In genomic region chr4:136220133-136220775, GRCm38 (mm10) we compare ENCODE assay signal across 10 mouse cellular contexts. TPM values are rescaled to one million over a fixed set of nuclear protein-coding genes. Genes with fewer than 3 reads are reported as not detected.
A peak's percentile ranks its signal among the peaks of the same experiment; 100 is the strongest.
DNase-seq lines count a peak whose midpoint lies in the region; ATAC-seq and TF ChIP-seq lines count a peak whose summit lies in the region.
"Had no signal": no experiment of that assay in that cellular context is flagged by ENCODE, and none has a peak within 500 bp of the region (broad histone marks: within the 10 kb centered on the region; RNA-seq: fewer than 3 reads in every experiment).

No protein-coding gene starts in this region.

- no peak for DNase-seq in forebrain, embryonic 11.5 days (ENCODE audit: low spot score)
- DNase-seq in midbrain, embryonic 11.5 days (ENCODE audit: low spot score, missing footprints) = no peak
- DNase-seq in limb, embryonic 14.5 days (ENCODE audit: low spot score) = peak; percentile 66
- DNase-seq in stomach, postnatal 0 days (ENCODE audit: low spot score) = peak; percentile 39
- no peak for DNase-seq in right cerebral cortex, adult 2 months (ENCODE audit: low spot score in 2 of 2)
- DNase-seq in layer of hippocampus, adult 8-10 months (ENCODE audit: low spot score in 2 of 2) = no peak
- DNase-seq: cerebellum, adult 9-10 months; left cerebral cortex, postnatal 4 days had no signal

- ATAC-seq in forebrain, embryonic 11.5 days (replicated peaks; ENCODE audit: low FRiP score) = no peak
- ATAC-seq in forebrain, embryonic 15.5 days (replicated peaks) = no peak
- ATAC-seq in midbrain, embryonic 11.5 days (ENCODE audit: low FRiP score) = no peak
- ATAC-seq in midbrain, embryonic 13.5 days = no peak
- peak; percentile 50; the same call in 1 of the 2 replicates for ATAC-seq in limb, embryonic 14.5 days (ENCODE audit: low FRiP score, low read depth)
- ATAC-seq in stomach, postnatal 0 days (ENCODE audit: low FRiP score, low TSS enrichment) = no peak

- no peak for TF ChIP-seq CTCF in stomach, postnatal 0 days (IDR thresholded peaks at IDR 0.05; ENCODE audit: low read depth)

- no peak for TF ChIP-seq POLR2A in limb, embryonic 14.5 days (IDR thresholded peaks at IDR 0.05; ENCODE audit: borderline replicate concordance, extremely low read depth, insufficient read depth, insufficient read length)

- no peaks in the 10 kb centered on the region for H3K36me3 ChIP-seq in forebrain, embryonic 11.5 days (ENCODE audit: control insufficient read depth, insufficient read depth, low read length)
- H3K36me3 ChIP-seq in forebrain, embryonic 15.5 days = no peaks in the 10 kb centered on the region
- H3K36me3 ChIP-seq in midbrain, embryonic 11.5 days (ENCODE audit: control insufficient read depth, insufficient read depth, low read length) = no peaks in the 10 kb centered on the region
- no peaks in the 10 kb centered on the region for H3K36me3 ChIP-seq in midbrain, embryonic 13.5 days
- H3K36me3 ChIP-seq in limb, embryonic 14.5 days (ENCODE audit: control insufficient read depth, insufficient read depth, low read length) = no peaks in the 10 kb centered on the region; the same call in none of the 2 replicates
- no peaks in the 10 kb centered on the region for H3K36me3 ChIP-seq in stomach, postnatal 0 days (ENCODE audit: control insufficient read depth, insufficient read depth, low read length)

- peak overlapping the region; percentile 29; the same call in 1 of the 2 replicates for H3K4me2 ChIP-seq in forebrain, embryonic 11.5 days (ENCODE audit: low read depth, low read length, severe bottlenecking)
- no peak overlapping the region for H3K4me2 ChIP-seq in forebrain, embryonic 15.5 days (replicated peaks)
- H3K4me2 ChIP-seq in midbrain, embryonic 11.5 days = peak overlapping the region; percentile 10; the same call in 1 of the 2 replicates
- no peak overlapping the region for H3K4me2 ChIP-seq in midbrain, embryonic 13.5 days (replicated peaks)
- H3K4me2 ChIP-seq in limb, embryonic 14.5 days (replicated peaks; ENCODE audit: low read depth, low read length, severe bottlenecking) = peak overlapping the region; percentile 41
- peak overlapping the region; percentile 34 for H3K4me2 ChIP-seq in stomach, postnatal 0 days (replicated peaks; ENCODE audit: low read depth)

- H3K9ac ChIP-seq in forebrain, embryonic 11.5 days (ENCODE audit: low read length) = 0 out of 2 replicates have a peak overlapping the region, but pooled peaks have one; percentile 3
- H3K9ac ChIP-seq in forebrain, embryonic 15.5 days (replicated peaks) = no peak overlapping the region
- H3K9ac ChIP-seq in midbrain, embryonic 11.5 days (ENCODE audit: low read length) = no peak overlapping the region
- H3K9ac ChIP-seq in midbrain, embryonic 13.5 days (replicated peaks) = no peak overlapping the region
- no peak overlapping the region; the same call in 1 of the 2 replicates for H3K9ac ChIP-seq in limb, embryonic 14.5 days (ENCODE audit: low read depth, low read length, severe bottlenecking)
- peak overlapping the region; percentile 27; the same call in 1 of the 2 replicates for H3K9ac ChIP-seq in stomach, postnatal 0 days (ENCODE audit: low read length)

- TF ChIP-seq EP300 in stomach, postnatal 0 days (optimal IDR thresholded peaks at IDR 0.05) = no peak

- no peaks in the 10 kb centered on the region for H3K9me3 ChIP-seq in forebrain, embryonic 11.5 days (ENCODE audit: control insufficient read depth, low read length)
- no peaks in the 10 kb centered on the region for H3K9me3 ChIP-seq in forebrain, embryonic 15.5 days
- H3K9me3 ChIP-seq in midbrain, embryonic 11.5 days (ENCODE audit: control insufficient read depth, low read length) = no peaks in the 10 kb centered on the region
- no peaks in the 10 kb centered on the region for H3K9me3 ChIP-seq in midbrain, embryonic 13.5 days
- no peaks in the 10 kb centered on the region for H3K9me3 ChIP-seq in limb, embryonic 14.5 days (ENCODE audit: control insufficient read depth, low read length)
- no peaks in the 10 kb centered on the region for H3K9me3 ChIP-seq in stomach, postnatal 0 days (ENCODE audit: control insufficient read depth, low read length)

- peaks cover 3% of the 10 kb centered on the region; the same call in 1 of the 2 replicates for H3K27me3 ChIP-seq in forebrain, embryonic 11.5 days (ENCODE audit: control insufficient read depth, insufficient read depth, low read length)
- no peaks in the 10 kb centered on the region for H3K27me3 ChIP-seq in forebrain, embryonic 15.5 days
- no peaks in the 10 kb centered on the region; the same call in 1 of the 2 replicates for H3K27me3 ChIP-seq in midbrain, embryonic 11.5 days (ENCODE audit: control insufficient read depth, insufficient read depth, low read length)
- H3K27me3 ChIP-seq in midbrain, embryonic 13.5 days = peaks cover 17% of the 10 kb centered on the region
- H3K27me3 ChIP-seq in limb, embryonic 14.5 days (ENCODE audit: control insufficient read depth, insufficient read depth, low read length) = no peaks in the 10 kb centered on the region
- H3K27me3 ChIP-seq in stomach, postnatal 0 days (ENCODE audit: control insufficient read depth, insufficient read depth, low read length) = no peaks in the 10 kb centered on the region

- WGBS in forebrain, embryonic 11.5 days = 7% methylated on average over 17 of the region's 17 CpGs
- 12% methylated on average over 17 of the region's 17 CpGs for WGBS in forebrain, embryonic 15.5 days
- 11% methylated on average over 17 of the region's 17 CpGs for WGBS in midbrain, embryonic 11.5 days
- 7% methylated on average over 17 of the region's 17 CpGs for WGBS in midbrain, embryonic 13.5 days
- WGBS in limb, embryonic 14.5 days = 8% methylated on average over 17 of the region's 17 CpGs
- 20% methylated on average over 17 of the region's 17 CpGs for WGBS in stomach, postnatal 0 days

- H3K27ac ChIP-seq in forebrain, embryonic 11.5 days (ENCODE audit: low read depth, low read length) = no peak overlapping the region
- H3K27ac ChIP-seq in forebrain, embryonic 15.5 days (replicated peaks) = no peak overlapping the region
- no peak overlapping the region for H3K27ac ChIP-seq in midbrain, embryonic 11.5 days (ENCODE audit: low read depth, low read length)
- no peak overlapping the region for H3K27ac ChIP-seq in midbrain, embryonic 13.5 days
- H3K27ac ChIP-seq in limb, embryonic 14.5 days (replicated peaks; ENCODE audit: low read depth, low read length) = peak overlapping the region; percentile 64
- H3K27ac ChIP-seq in stomach, postnatal 0 days (replicated peaks) = 0 out of 2 replicates have a peak overlapping the region, but pooled peaks have one; percentile 8

- H3K4me1 ChIP-seq in forebrain, embryonic 11.5 days (replicated peaks; ENCODE audit: control insufficient read depth, insufficient read depth, low read length) = peaks cover 23% of the 10 kb centered on the region
- H3K4me1 ChIP-seq in forebrain, embryonic 15.5 days = peaks cover 27% of the 10 kb centered on the region
- H3K4me1 ChIP-seq in midbrain, embryonic 11.5 days (ENCODE audit: control insufficient read depth, insufficient read depth, low read length) = peaks cover 30% of the 10 kb centered on the region
- H3K4me1 ChIP-seq in midbrain, embryonic 13.5 days (replicated peaks) = peaks cover 40% of the 10 kb centered on the region
- H3K4me1 ChIP-seq in limb, embryonic 14.5 days (ENCODE audit: control insufficient read depth, insufficient read depth, low read length) = peaks cover 44% of the 10 kb centered on the region
- peaks cover 13% of the 10 kb centered on the region for H3K4me1 ChIP-seq in stomach, postnatal 0 days (replicated peaks; ENCODE audit: control insufficient read depth, insufficient read depth)

- H3K4me3 ChIP-seq in forebrain, embryonic 11.5 days (ENCODE audit: low read depth, low read length) = no peak overlapping the region
- no peak overlapping the region for H3K4me3 ChIP-seq in forebrain, embryonic 15.5 days
- no peak overlapping the region for H3K4me3 ChIP-seq in midbrain, embryonic 11.5 days (ENCODE audit: low read depth, low read length)
- no peak overlapping the region for H3K4me3 ChIP-seq in midbrain, embryonic 13.5 days (replicated peaks)
- H3K4me3 ChIP-seq in limb, embryonic 14.5 days (replicated peaks; ENCODE audit: low read length) = peak overlapping the region; percentile 10; the same call in 1 of the 2 replicates
- no peak overlapping the region for H3K4me3 ChIP-seq in stomach, postnatal 0 days (ENCODE audit: low read depth, low read length)

RNA-seq across cellular contexts. Expression of gene Asap3, which starts 14.1 kb away (rescaled TPM):
- polyA plus RNA-seq in forebrain, embryonic 11.5 days (2014; fragmentation: Nextera tagmentation; extraction: Ambion mirVana) = 4.1 and 4.3 TPM in 2 replicates
- polyA plus RNA-seq in forebrain, embryonic 15.5 days (2015; fragmentation: Nextera tagmentation; extraction: Ambion mirVana) = 3.4 and 3.7 TPM in 2 replicates
- polyA plus RNA-seq in midbrain, embryonic 11.5 days (2014; fragmentation: Nextera tagmentation; extraction: Ambion mirVana) = 2.8 and 3.2 TPM in 2 replicates
- polyA plus RNA-seq in midbrain, embryonic 13.5 days (2015; fragmentation: Nextera tagmentation; extraction: Ambion mirVana) = 3.9 and 4.5 TPM in 2 replicates
- polyA plus RNA-seq in limb, embryonic 14.5 days (2012; rRNA removed) = 22.9 and 26.6 TPM in 2 replicates
- polyA plus RNA-seq in limb, embryonic 14.5 days (2014; fragmentation: Nextera tagmentation; extraction: Ambion mirVana) = 12.0 and 14.6 TPM in 2 replicates
- 1.6 and 1.9 TPM in 2 replicates for polyA plus RNA-seq in stomach, postnatal 0 days (2015; fragmentation: Nextera tagmentation; extraction: Ambion mirVana)
- 1 to 10 TPM; 2.5 to 6.3 (median 4.6) TPM for total RNA-seq in layer of hippocampus, adult 8-10 months (2022)

RNA-seq across cellular contexts. Expression of gene Tcea3, which starts 27.3 kb away (rescaled TPM):
- 1.1 and 1.6 TPM in 2 replicates for polyA plus RNA-seq in forebrain, embryonic 11.5 days (2014; fragmentation: Nextera tagmentation; extraction: Ambion mirVana)
- polyA plus RNA-seq in forebrain, embryonic 15.5 days (2015; fragmentation: Nextera tagmentation; extraction: Ambion mirVana) = 0.57 and 1.0 TPM in 2 replicates
- 1.5 and 1.7 TPM in 2 replicates for polyA plus RNA-seq in midbrain, embryonic 11.5 days (2014; fragmentation: Nextera tagmentation; extraction: Ambion mirVana)
- polyA plus RNA-seq in midbrain, embryonic 13.5 days (2015; fragmentation: Nextera tagmentation; extraction: Ambion mirVana) = 0.87 and 1.1 TPM in 2 replicates
- polyA plus RNA-seq in limb, embryonic 14.5 days (2012; rRNA removed) = 4.7 and 8.0 TPM in 2 replicates
- polyA plus RNA-seq in limb, embryonic 14.5 days (2014; fragmentation: Nextera tagmentation; extraction: Ambion mirVana) = 17.4 and 20.6 TPM in 2 replicates
- polyA plus RNA-seq in stomach, postnatal 0 days (2015; fragmentation: Nextera tagmentation; extraction: Ambion mirVana) = 31.1 and 35.0 TPM in 2 replicates
- under 1 TPM in 3 of 4 experiments, not detected in 1; 0.45 to 0.94 (median 0.64) TPM for total RNA-seq in layer of hippocampus, adult 8-10 months (2022)

RNA-seq across cellular contexts. Expression of gene E2f2, which starts 48.1 kb away (rescaled TPM):
- 9.4 and 10.2 TPM in 2 replicates for polyA plus RNA-seq in forebrain, embryonic 11.5 days (2014; fragmentation: Nextera tagmentation; extraction: Ambion mirVana)
- polyA plus RNA-seq in forebrain, embryonic 15.5 days (2015; fragmentation: Nextera tagmentation; extraction: Ambion mirVana) = 5.4 and 6.0 TPM in 2 replicates
- polyA plus RNA-seq in midbrain, embryonic 11.5 days (2014; fragmentation: Nextera tagmentation; extraction: Ambion mirVana) = 6.8 and 8.0 TPM in 2 replicates
- polyA plus RNA-seq in midbrain, embryonic 13.5 days (2015; fragmentation: Nextera tagmentation; extraction: Ambion mirVana) = 3.8 and 4.0 TPM in 2 replicates
- polyA plus RNA-seq in limb, embryonic 14.5 days (2012; rRNA removed) = 8.9 and 9.4 TPM in 2 replicates
- polyA plus RNA-seq in limb, embryonic 14.5 days (2014; fragmentation: Nextera tagmentation; extraction: Ambion mirVana) = 5.9 and 6.8 TPM in 2 replicates
- 0.91 and 1.5 TPM in 2 replicates for polyA plus RNA-seq in stomach, postnatal 0 days (2015; fragmentation: Nextera tagmentation; extraction: Ambion mirVana)
- 1 to 10 TPM in 2 of 4 experiments, under 1 TPM in 2; 0.57 to 1.2 (median 0.98) TPM for total RNA-seq in layer of hippocampus, adult 8-10 months (2022)

Comparison
In these comparisons a context has a peak if more than half of its experiments do, and no peak if none do; other contexts are left out.
1. H3K4me2 ChIP-seq: peak in forebrain, embryonic 11.5 days (single experiment), midbrain, embryonic 11.5 days (single experiment), limb, embryonic 14.5 days (single experiment) and stomach, postnatal 0 days (single experiment); none in forebrain, embryonic 15.5 days (single experiment) and midbrain, embryonic 13.5 days (single experiment).
2. H3K9ac ChIP-seq: peak in forebrain, embryonic 11.5 days (single experiment) and stomach, postnatal 0 days (single experiment); none in forebrain, embryonic 15.5 days (single experiment), midbrain, embryonic 11.5 days (single experiment), midbrain, embryonic 13.5 days (single experiment) and limb, embryonic 14.5 days (single experiment).
3. DNase-seq: peak in limb, embryonic 14.5 days (single experiment) and stomach, postnatal 0 days (single experiment); none in forebrain, embryonic 11.5 days (single experiment), midbrain, embryonic 11.5 days (single experiment), right cerebral cortex, adult 2 months (0 of 2) and layer of hippocampus, adult 8-10 months (0 of 2).
4. H3K27ac ChIP-seq: peak in limb, embryonic 14.5 days (single experiment) and stomach, postnatal 0 days (single experiment); none in forebrain, embryonic 11.5 days (single experiment), forebrain, embryonic 15.5 days (single experiment), midbrain, embryonic 11.5 days (single experiment) and midbrain, embryonic 13.5 days (single experiment).